Mouse (Mus musculus): ENCODE data around the gene Supt3. TPM values are rescaled to one million over a fixed set of nuclear protein-coding genes. Genes with fewer than 3 reads are reported as not detected.

Supt3 gene
- total RNA-seq, 2 experiments from 2014 or later, result 6.5 TPM

- no peak for DNase-seq
These were observed 5.4 kb downstream of the Supt3 start for GRCm38 (mm10) chr17:44782366-44782765.

GRCm38 (mm10) chr17:44783143-44783542 lies 6.2 kb downstream of the Supt3 start:
- DNase-seq, result no peak

- DNase-seq, result no peak
These were observed 12.2 kb downstream of the Supt3 start for GRCm38 (mm10) chr17:44788982-44789747.

- no peak for DNase-seq
These were observed 15.4 kb downstream of the Supt3 start for GRCm38 (mm10) chr17:44792218-44792917.

- DNase-seq, result no peak
These were observed 20.4 kb downstream of the Supt3 start for GRCm38 (mm10) chr17:44797331-44797730.

GRCm38 (mm10) chr17:44807031-44807430 lies 30.1 kb downstream of the Supt3 start:
- no peak for DNase-seq

- DNase-seq, result no peak
These were observed 37.7 kb downstream of the Supt3 start, which contains the start of gene Runx2 for GRCm38 (mm10) chr17:44814508-44815175. TSS of gene Runx2 (minus strand) at chr17:44814797.

GRCm38 (mm10) chr17:44818825-44819224 lies 41.9 kb downstream of the Supt3 start:
- DNase-seq, result no peak

- DNase-seq, result no peak
These were observed 42.9 kb downstream of the Supt3 start for GRCm38 (mm10) chr17:44819816-44820215.

- DNase-seq, result no peak
These were observed 45.0 kb downstream of the Supt3 start for GRCm38 (mm10) chr17:44821940-44822339.

- no peak for DNase-seq
These were observed 50.2 kb downstream of the Supt3 start for GRCm38 (mm10) chr17:44827124-44827523.

GRCm38 (mm10) chr17:44827964-44828363 lies 51.0 kb downstream of the Supt3 start:
- no peak for DNase-seq

GRCm38 (mm10) chr17:44829587-44829986 lies 52.6 kb downstream of the Supt3 start:
- DNase-seq, result no peak

GRCm38 (mm10) chr17:44831201-44831600 lies 54.2 kb downstream of the Supt3 start:
- DNase-seq, result no peak

GRCm38 (mm10) chr17:44842184-44842583 lies 65.2 kb downstream of the Supt3 start:
- no peak for DNase-seq

GRCm38 (mm10) chr17:44863165-44863564 lies 86.2 kb downstream of the Supt3 start:
- no peak for DNase-seq

- no peak for DNase-seq
These were observed 116.6 kb downstream of the Supt3 start for GRCm38 (mm10) chr17:44893592-44893991.

GRCm38 (mm10) chr17:44943536-44944090 lies 166.7 kb downstream of the Supt3 start:
- no peak for DNase-seq

- DNase-seq, result no peak
These were observed 168.4 kb downstream of the Supt3 start for GRCm38 (mm10) chr17:44945333-44945732.

- no peak for DNase-seq
These were observed 171.4 kb downstream of the Supt3 start for GRCm38 (mm10) chr17:44948321-44948720.

- no peak for DNase-seq
These were observed 179.7 kb downstream of the Supt3 start for GRCm38 (mm10) chr17:44956671-44957070.

- no peak for DNase-seq
These were observed 186.3 kb downstream of the Supt3 start for GRCm38 (mm10) chr17:44963051-44963798.
